Mouse (Mus musculus): ENCODE measurements around the gene Gm37240. TPM values are rescaled to one million over a fixed set of nuclear protein-coding genes. Genes with fewer than 3 reads are reported as not detected.

Gene Gm37240
- polyA plus RNA-seq, 1 experiment from 2014 or later, result 14.9 TPM

- ATAC-seq (ENCODE audit: insufficient number of reproducible peaks, low FRiP score, low TSS enrichment, low read depth), result no peak
- Histone ChIP-seq H3K4me3 (no peak overlapping the region), H3K9ac (no peak overlapping the region), H3K4me1 (no peaks in the 10 kb centered on the region), H3K27ac (no peak overlapping the region), H3K36me3 (no peaks in the 10 kb centered on the region), H3K9me3 (no peaks in the 10 kb centered on the region), H3K27me3 (no peaks in the 10 kb centered on the region), H3K4me2 (no peak overlapping the region)
- 84% methylated on average over 4 of the region's 4 CpGs for WGBS
These were observed 1099.4 kb downstream of the Gm37240 start for GRCm38 (mm10) chr3:84787914-84788313.

- Histone ChIP-seq H3K9ac (no peak overlapping the region), H3K27me3 (no peaks in the 10 kb centered on the region), H3K36me3 (no peaks in the 10 kb centered on the region), H3K9me3 (no peaks in the 10 kb centered on the region), H3K4me1 (peaks cover 15% of the 10 kb centered on the region), H3K4me2 (no peak overlapping the region), H3K27ac (peak overlapping the region; percentile 77), H3K4me3 (no peak overlapping the region)
- WGBS, result 50% methylated on average over 1 of the region's 1 CpGs
- no peak for ATAC-seq (ENCODE audit: insufficient number of reproducible peaks, low FRiP score, low TSS enrichment, low read depth)
These were observed 1111.2 kb downstream of the Gm37240 start for GRCm38 (mm10) chr3:84776084-84776483.

- Histone ChIP-seq H3K4me2 (no peak overlapping the region), H3K9ac (no peak overlapping the region), H3K4me1 (peaks cover 15% of the 10 kb centered on the region), H3K9me3 (no peaks in the 10 kb centered on the region), H3K4me3 (no peak overlapping the region), H3K27me3 (no peaks in the 10 kb centered on the region), H3K27ac (peak overlapping the region; percentile 77), H3K36me3 (no peaks in the 10 kb centered on the region)
- ATAC-seq (ENCODE audit: insufficient number of reproducible peaks, low FRiP score, low TSS enrichment, low read depth), result no peak
- 30% methylated on average over 4 of the region's 4 CpGs for WGBS
These were observed 1111.7 kb downstream of the Gm37240 start for GRCm38 (mm10) chr3:84775577-84775976.

- H3K4me1 ChIP-seq, result peaks cover 15% of the 10 kb centered on the region
- WGBS, result 55% methylated on average over 6 of the region's 6 CpGs
These were observed 1112.3 kb downstream of the Gm37240 start for GRCm38 (mm10) chr3:84775067-84775423.

GRCm38 (mm10) chr3:84774246-84775066 is 1112.9 kb downstream of the Gm37240 start:
- Histone ChIP-seq H3K4me3 (no peak overlapping the region), H3K9ac (no peak overlapping the region), H3K27ac (peak overlapping the region; percentile 77), H3K27me3 (no peaks in the 10 kb centered on the region), H3K9me3 (no peaks in the 10 kb centered on the region), H3K4me2 (no peak overlapping the region), H3K4me1 (peaks cover 15% of the 10 kb centered on the region), H3K36me3 (no peaks in the 10 kb centered on the region)
- ATAC-seq (ENCODE audit: insufficient number of reproducible peaks, low FRiP score, low TSS enrichment, low read depth), result no peak
- 28% methylated on average over 8 of the region's 8 CpGs for WGBS

More at GRCm38 (mm10) chr3:84775067-84775423, 1112.3 kb downstream of the Gm37240 start:
- Histone ChIP-seq H3K27ac (peak overlapping the region; percentile 77), H3K9ac (no peak overlapping the region), H3K4me2 (no peak overlapping the region), H3K27me3 (no peaks in the 10 kb centered on the region), H3K9me3 (no peaks in the 10 kb centered on the region), H3K4me3 (no peak overlapping the region), H3K36me3 (no peaks in the 10 kb centered on the region)
- no peak for ATAC-seq (ENCODE audit: insufficient number of reproducible peaks, low FRiP score, low TSS enrichment, low read depth)

GRCm38 (mm10) chr3:84771980-84772379 is 1115.3 kb downstream of the Gm37240 start:
- no peak overlapping the region for H3K9ac ChIP-seq
- no peaks in the 10 kb centered on the region for H3K9me3 ChIP-seq
- no peaks in the 10 kb centered on the region for H3K36me3 ChIP-seq
- no peak overlapping the region for H3K27ac ChIP-seq
- H3K4me3 ChIP-seq, result no peak overlapping the region
- no peak for ATAC-seq (ENCODE audit: insufficient number of reproducible peaks, low FRiP score, low TSS enrichment, low read depth)
- WGBS, result 64% methylated on average over 2 of the region's 2 CpGs
- H3K4me1 ChIP-seq, result peaks cover 15% of the 10 kb centered on the region
- H3K4me2 ChIP-seq, result no peak overlapping the region
- no peaks in the 10 kb centered on the region for H3K27me3 ChIP-seq

GRCm38 (mm10) chr3:84770518-84770917 is 1116.8 kb downstream of the Gm37240 start:
- no peaks in the 10 kb centered on the region for H3K27me3 ChIP-seq
- H3K4me3 ChIP-seq, result no peak overlapping the region
- no peaks in the 10 kb centered on the region for H3K9me3 ChIP-seq
- no peak for ATAC-seq (ENCODE audit: insufficient number of reproducible peaks, low FRiP score, low TSS enrichment, low read depth)
- 79% methylated on average over 6 of the region's 6 CpGs for WGBS
- no peaks in the 10 kb centered on the region for H3K36me3 ChIP-seq
- H3K9ac ChIP-seq, result no peak overlapping the region
- H3K27ac ChIP-seq, result no peak overlapping the region
- peaks cover 7% of the 10 kb centered on the region for H3K4me1 ChIP-seq
- no peak overlapping the region for H3K4me2 ChIP-seq

- H3K9ac ChIP-seq, result no peak overlapping the region
- no peaks in the 10 kb centered on the region for H3K4me1 ChIP-seq
- H3K27ac ChIP-seq, result no peak overlapping the region
- H3K27me3 ChIP-seq, result no peaks in the 10 kb centered on the region
- no peak overlapping the region for H3K4me3 ChIP-seq
- no peak overlapping the region for H3K4me2 ChIP-seq
- no peak for ATAC-seq (ENCODE audit: insufficient number of reproducible peaks, low FRiP score, low TSS enrichment, low read depth)
- WGBS, result 70% methylated on average over 6 of the region's 6 CpGs
- no peaks in the 10 kb centered on the region for H3K9me3 ChIP-seq
- H3K36me3 ChIP-seq, result no peaks in the 10 kb centered on the region
These were observed 1117.9 kb downstream of the Gm37240 start for GRCm38 (mm10) chr3:84769411-84769810.

- 84% methylated on average over 4 of the region's 4 CpGs for WGBS
- H3K9ac ChIP-seq, result no peak overlapping the region
- ATAC-seq (ENCODE audit: insufficient number of reproducible peaks, low FRiP score, low TSS enrichment, low read depth), result no peak
- no peak overlapping the region for H3K27ac ChIP-seq
- H3K36me3 ChIP-seq, result no peaks in the 10 kb centered on the region
- no peaks in the 10 kb centered on the region for H3K27me3 ChIP-seq
- H3K4me3 ChIP-seq, result no peak overlapping the region
- H3K9me3 ChIP-seq, result no peaks in the 10 kb centered on the region
- no peak overlapping the region for H3K4me2 ChIP-seq
- H3K4me1 ChIP-seq, result no peaks in the 10 kb centered on the region
These were observed 1118.4 kb downstream of the Gm37240 start for GRCm38 (mm10) chr3:84768940-84769339.

- no peak for ATAC-seq (ENCODE audit: insufficient number of reproducible peaks, low FRiP score, low TSS enrichment, low read depth)
- Histone ChIP-seq H3K27ac (no peak overlapping the region), H3K27me3 (no peaks in the 10 kb centered on the region), H3K4me1 (no peaks in the 10 kb centered on the region), H3K4me3 (no peak overlapping the region), H3K9ac (no peak overlapping the region), H3K9me3 (no peaks in the 10 kb centered on the region), H3K4me2 (no peak overlapping the region), H3K36me3 (no peaks in the 10 kb centered on the region)
- WGBS, result 83% methylated on average over 2 of the region's 2 CpGs
These were observed 1133.5 kb downstream of the Gm37240 start for GRCm38 (mm10) chr3:84753816-84754215.

- H3K27ac ChIP-seq, result no peak overlapping the region
- 49% methylated on average over 5 of the region's 5 CpGs for WGBS
- no peak for ATAC-seq (ENCODE audit: insufficient number of reproducible peaks, low FRiP score, low TSS enrichment, low read depth)
- no peak overlapping the region for H3K9ac ChIP-seq
- no peak overlapping the region for H3K4me2 ChIP-seq
- no peak overlapping the region for H3K4me3 ChIP-seq
- peaks cover 6% of the 10 kb centered on the region; the same call in 1 of the 2 replicates for H3K27me3 ChIP-seq
- H3K36me3 ChIP-seq, result no peaks in the 10 kb centered on the region
- no peaks in the 10 kb centered on the region for H3K9me3 ChIP-seq
- peaks cover 22% of the 10 kb centered on the region for H3K4me1 ChIP-seq
These were observed 1138.1 kb downstream of the Gm37240 start for GRCm38 (mm10) chr3:84749222-84749621.

- Histone ChIP-seq H3K27me3 (peaks cover 6% of the 10 kb centered on the region; the same call in 1 of the 2 replicates), H3K9ac (no peak overlapping the region), H3K4me1 (peaks cover 23% of the 10 kb centered on the region), H3K36me3 (no peaks in the 10 kb centered on the region), H3K27ac (no peak overlapping the region), H3K9me3 (no peaks in the 10 kb centered on the region), H3K4me3 (no peak overlapping the region), H3K4me2 (no peak overlapping the region)
- WGBS, result 69% methylated on average over 5 of the region's 5 CpGs
- ATAC-seq (ENCODE audit: insufficient number of reproducible peaks, low FRiP score, low TSS enrichment, low read depth), result no peak
These were observed 1139.2 kb downstream of the Gm37240 start for GRCm38 (mm10) chr3:84748139-84748538.

All from limb, embryonic 15.5 days (tissue).